In the genomic region with DNA sequence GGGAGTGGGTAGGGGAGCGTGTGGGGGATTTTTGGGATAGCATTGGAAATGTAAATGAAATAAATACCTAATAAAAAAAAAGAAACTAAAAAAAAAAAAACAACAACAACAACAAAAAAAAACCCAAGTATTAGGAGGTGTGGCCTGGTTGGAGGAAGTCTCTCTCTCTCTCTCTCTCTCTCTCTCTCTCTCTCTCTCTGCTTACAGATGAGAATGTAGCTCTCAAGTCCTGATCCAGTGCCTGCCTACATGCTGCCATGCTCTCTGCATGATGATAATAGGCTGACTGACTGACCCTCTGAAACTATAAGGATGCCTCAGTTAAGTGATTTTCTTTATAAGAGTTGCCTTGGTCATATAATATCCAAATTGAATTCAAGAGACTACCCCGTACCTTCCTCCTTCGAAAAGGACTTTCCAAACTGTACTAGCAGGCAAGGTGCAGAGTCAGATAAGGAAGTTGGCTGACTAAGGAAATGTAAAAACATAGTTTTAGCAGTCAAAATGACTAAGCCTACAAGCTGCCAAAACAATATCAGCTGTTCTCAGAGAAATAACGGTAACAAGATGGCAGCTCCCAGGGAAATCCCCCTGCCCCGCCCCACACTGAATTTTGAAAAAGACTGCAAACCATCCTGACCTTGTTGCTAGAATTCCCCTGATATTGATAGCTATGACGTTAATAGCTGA, we compare ENCODE assay signal across 2 mouse cellular contexts.
TF ChIP-seq lines count a peak whose summit lies in the region.

No protein-coding gene starts in this region.

TF ChIP-seq in CH12.LX, 34 proteins besides CTCF, POLR2A, EP300 and RAD21:
- TF ChIP-seq TCF12 (IDR thresholded peaks at IDR 0.05; ENCODE audit: low read depth, low read length) (no peak), POLR2AphosphoS2 (IDR thresholded peaks at IDR 0.05; ENCODE audit: low read depth, low read length) (no peak), ETS1 (conservative IDR thresholded peaks at IDR 0.05; ENCODE audit: low read depth, low read length) (peak; percentile 46; the same call in 1 of the 2 replicates), KAT2A (IDR thresholded peaks at IDR 0.05; ENCODE audit: insufficient replicate concordance, low read length) (no peak), ZNF384 (IDR thresholded peaks at IDR 0.05; ENCODE audit: low read depth, low read length) (no peak), BHLHE40 (IDR thresholded peaks at IDR 0.05; ENCODE audit: low read depth, low read length) (no peak), MYC (IDR thresholded peaks at IDR 0.05; ENCODE audit: low read depth, low read length) (no peak)

TF ChIP-seq in MEL, 35 proteins besides CTCF, POLR2A, EP300 and RAD21:
- TF ChIP-seq HCFC1 (IDR thresholded peaks at IDR 0.05; ENCODE audit: low read depth, low read length) (peak; percentile 49; the same call in 1 of the 2 replicates), TAL1 (IDR thresholded peaks at IDR 0.05; ENCODE audit: low read length) (peak; percentile 96), USF2 (IDR thresholded peaks at IDR 0.05; ENCODE audit: borderline replicate concordance in 1 of 2, insufficient read depth in 1 of 2, low read depth in 1 of 2, low read length in 2 of 2) (no peak), CHD2 (IDR thresholded peaks at IDR 0.05; ENCODE audit: low read length) (no peak), ZNF384 (IDR thresholded peaks at IDR 0.05; ENCODE audit: low read depth, low read length) (peak; percentile 74), ELF1 (IDR thresholded peaks at IDR 0.05; ENCODE audit: low read depth, low read length) (peak; percentile 47; the same call in 1 of the 2 replicates), ZMIZ1 (IDR thresholded peaks at IDR 0.05; ENCODE audit: low read depth, low read length) (no peak), ETS1 (IDR thresholded peaks at IDR 0.05; ENCODE audit: low read depth, low read length) (peak; percentile 99), MXI1 (IDR thresholded peaks at IDR 0.05; ENCODE audit: low read depth, low read length) (peak; percentile 49; the same call in 1 of the 2 replicates), JUND (IDR thresholded peaks at IDR 0.05; ENCODE audit: low read depth, low read length) (peak; percentile 96; the same call in 1 of the 2 replicates), MYC (IDR thresholded peaks at IDR 0.05; ENCODE audit: low read depth, low read length) (no peak), BHLHE40 (IDR thresholded peaks at IDR 0.05; ENCODE audit: borderline replicate concordance, low read depth, low read length) (no peak), MAFK (IDR thresholded peaks at IDR 0.05; ENCODE audit: borderline replicate concordance, low read depth, low read length) (peak; percentile 83), RCOR1 (IDR thresholded peaks at IDR 0.05; ENCODE audit: low read depth, low read length) (peak; percentile 42), GATA1 (IDR thresholded peaks at IDR 0.05; ENCODE audit: low read depth, low read length) (peak; percentile 94), TCF12 (IDR thresholded peaks at IDR 0.05; ENCODE audit: low read depth, low read length) (peak; percentile 91), MYB (IDR thresholded peaks at IDR 0.05; ENCODE audit: low read depth, low read length) (peak; percentile 87), SIN3A (IDR thresholded peaks at IDR 0.05; ENCODE audit: low read length) (peak; percentile 91)
